Mouse (Mus musculus) kidney, adult 2 months (tissue): ENCODE results near the gene Tubb3.

Source experiments
- CTCF ChIP-seq: fragments of 200-500 bp; conservative IDR thresholded peaks from 2 replicates; pipeline ENCODE4 v1.5.1; 2011; ENCODE audit warnings: low read depth, mild to moderate bottlenecking, control low read depth, low read length, moderate library complexity, mixed read lengths; ENCODE audit not compliant: insufficient read depth, insufficient read length
- POLR2A ChIP-seq: fragments of 200-500 bp; IDR thresholded peaks from one replicate; pipeline ENCODE4 v1.6.1; 2011; ENCODE audit warnings: low read depth, low read length, control low read depth

DNA sequence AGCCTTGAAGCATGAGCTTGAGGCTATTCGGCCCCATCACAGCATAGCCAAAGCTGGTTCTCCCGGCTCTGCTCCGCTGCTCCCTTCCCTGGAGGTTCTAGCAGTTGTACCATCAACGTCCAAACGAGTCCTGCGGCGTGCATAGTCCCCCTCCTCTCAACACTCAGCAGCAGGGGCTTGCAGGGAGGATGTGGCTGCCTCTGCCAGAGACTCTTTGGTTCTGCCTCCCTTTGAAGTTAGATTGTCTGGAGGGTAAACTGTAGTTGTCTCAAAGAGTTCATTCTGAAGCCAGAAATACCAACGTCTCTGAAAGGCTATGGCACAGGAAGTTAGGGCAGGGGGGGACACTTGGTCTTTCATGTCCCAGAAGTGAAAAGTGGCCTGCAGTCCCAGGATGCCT, 6.7 kb upstream of the Tubb3 start:
- TF ChIP-seq POLR2A (no peak), CTCF (no peak)
